Mouse (Mus musculus) spleen, adult 2 months (tissue): Measurements from ENCODE around the gene Gm45213. TPM values are rescaled to one million over a fixed set of nuclear protein-coding genes. Genes with fewer than 3 reads are reported as not detected.

Experiments
- DNase-seq, 2 experiments: peaks; one replicate each; pipeline versions ENCODE4 v3.0.0 to v3.0.0-alpha.2; 2012 to 2021; ENCODE audit warnings: low spot score in 2 of 2, low read depth in 1 of 2
- H3K27ac ChIP-seq: fragments of 200-500 bp; 2 replicates; pipeline ENCODE4 v1.5.1; 2012; ENCODE audit warnings: low read length, inconsistent platforms; ENCODE audit not compliant: insufficient read depth
- H3K27me3 ChIP-seq: fragments of 200-500 bp; 2 replicates; pipeline ENCODE4 v1.6.1; 2012; ENCODE audit warnings: mild to moderate bottlenecking, moderate library complexity, low read length, inconsistent platforms; ENCODE audit not compliant: control insufficient read depth, insufficient read depth
- H3K36me3 ChIP-seq: fragments of 200-500 bp; 2 replicates; pipeline ENCODE4 v1.6.1; 2012; ENCODE audit warnings: mild to moderate bottlenecking, low read length, inconsistent platforms; ENCODE audit not compliant: control insufficient read depth, insufficient read depth
- H3K4me1 ChIP-seq: fragments of 200-500 bp; 2 replicates; pipeline ENCODE4 v1.6.1; 2011; ENCODE audit warnings: inconsistent platforms; ENCODE audit not compliant: control insufficient read depth, insufficient read depth, insufficient read length
- H3K4me3 ChIP-seq: fragments of 200-500 bp; 2 replicates; pipeline ENCODE4 v1.5.1; 2011; ENCODE audit warnings: mild to moderate bottlenecking, inconsistent platforms; ENCODE audit not compliant: insufficient read depth, insufficient read length; ENCODE audit errors: extremely low read depth
- CTCF ChIP-seq: fragments of 200-500 bp; IDR thresholded peaks from 2 replicates; pipeline ENCODE4 v1.5.1; 2011; ENCODE audit warnings: mild to moderate bottlenecking, inconsistent platforms; ENCODE audit not compliant: insufficient read depth, insufficient read length, insufficient replicate concordance; ENCODE audit errors: extremely low read depth
- POLR2A ChIP-seq: fragments of 200-500 bp; IDR thresholded peaks from 2 replicates; pipeline ENCODE4 v1.6.1; 2011; ENCODE audit warnings: low read depth, low read length, inconsistent platforms
- WGBS: fragments of 180-500 bp; shearing (Covaris S2); methylation state at CpG from one replicate; pipeline ENCODE4 v1.1.7; 2018; 5-methylcytosine and 5-hydroxymethylcytosine counted together
- polyA plus RNA-seq: library from polyadenylated mRNA; depleted of rRNA; stranded (reverse); fragments of >200 nt; gene quantifications from 2 replicates; pipeline ENCODE4 v1.2.3, GENCODE M21; 2012

Gm45213 gene
- polyA plus RNA-seq, 1 experiment = not detected

- Histone ChIP-seq H3K27ac (no peak overlapping the region), H3K4me1 (no peaks in the 10 kb centered on the region; the same call in none of the 2 replicates), H3K27me3 (no peaks in the 10 kb centered on the region; the same call in 1 of the 2 replicates), H3K4me3 (no peak overlapping the region), H3K36me3 (no peaks in the 10 kb centered on the region)
- DNase-seq = no peak
- TF ChIP-seq CTCF (no peak), POLR2A (no peak)
- WGBS = 69% methylated on average over 7 of the region's 7 CpGs
These were observed 63.2 kb downstream of the Gm45213 start for GRCm38 (mm10) chr7:66106581-66107056.

GRCm38 (mm10) chr7:66107206-66107605 lies 63.8 kb downstream of the Gm45213 start:
- no peak for DNase-seq
- Histone ChIP-seq H3K36me3 (no peaks in the 10 kb centered on the region), H3K27me3 (no peaks in the 10 kb centered on the region; the same call in 1 of the 2 replicates), H3K4me3 (no peak overlapping the region), H3K4me1 (no peaks in the 10 kb centered on the region; the same call in none of the 2 replicates), H3K27ac (no peak overlapping the region)
- 82% methylated on average over 11 of the region's 11 CpGs for WGBS
- no peak for TF ChIP-seq CTCF
- no peak for TF ChIP-seq POLR2A

- H3K4me3 ChIP-seq = no peak overlapping the region
- no peaks in the 10 kb centered on the region for H3K36me3 ChIP-seq
- no peak overlapping the region for H3K27ac ChIP-seq
- 16% methylated on average over 7 of the region's 7 CpGs for WGBS
- no peaks in the 10 kb centered on the region; the same call in none of the 2 replicates for H3K4me1 ChIP-seq
- no peak for DNase-seq
- H3K27me3 ChIP-seq = no peaks in the 10 kb centered on the region; the same call in 1 of the 2 replicates
- TF ChIP-seq POLR2A (no peak), CTCF (peak; percentile 23; the same call in 1 of the 2 replicates)
These were observed 64.5 kb downstream of the Gm45213 start for GRCm38 (mm10) chr7:66107930-66108329.

- Histone ChIP-seq H3K36me3 (no peaks in the 10 kb centered on the region), H3K4me1 (no peaks in the 10 kb centered on the region; the same call in none of the 2 replicates), H3K27me3 (no peaks in the 10 kb centered on the region; the same call in 1 of the 2 replicates), H3K27ac (peak within 1 kb of the TSS; percentile 80), H3K4me3 (peak within 1 kb of the TSS; percentile 71)
- TF ChIP-seq POLR2A = peak; percentile 72
- no peak for TF ChIP-seq CTCF
- 5% methylated on average over 123 of the region's 123 CpGs for WGBS
- peak; percentile 75 to 88 for DNase-seq
These were observed 65.8 kb downstream of the Gm45213 start, which contains the start of gene Chsy1 for GRCm38 (mm10) chr7:66108961-66109854. TSS of gene Chsy1 (plus strand) at chr7:66109515.

GRCm38 (mm10) chr7:66109855-66110635 lies 66.6 kb downstream of the Gm45213 start:
- Histone ChIP-seq H3K27me3 (no peaks in the 10 kb centered on the region; the same call in 1 of the 2 replicates), H3K27ac (peak overlapping the region; percentile 72), H3K4me3 (peak overlapping the region; percentile 65), H3K4me1 (no peaks in the 10 kb centered on the region; the same call in none of the 2 replicates), H3K36me3 (no peaks in the 10 kb centered on the region)
- 4% methylated on average over 75 of the region's 77 CpGs for WGBS
- TF ChIP-seq POLR2A (no peak), CTCF (no peak)
- DNase-seq = peak in 1 of 2 experiments; percentile 50

- DNase-seq = no peak
- TF ChIP-seq POLR2A (no peak), CTCF (no peak)
- 4% methylated on average over 10 of the region's 10 CpGs for WGBS
- Histone ChIP-seq H3K27me3 (no peaks in the 10 kb centered on the region; the same call in 1 of the 2 replicates), H3K4me1 (peaks cover 3% of the 10 kb centered on the region), H3K27ac (peak overlapping the region; percentile 72), H3K36me3 (no peaks in the 10 kb centered on the region), H3K4me3 (peak overlapping the region; percentile 65)
These were observed 67.3 kb downstream of the Gm45213 start for GRCm38 (mm10) chr7:66110636-66111112.
